Mouse (Mus musculus): Measurements from ENCODE around the gene Myadm. TPM values are rescaled to one million over a fixed set of nuclear protein-coding genes. Genes with fewer than 3 reads are reported as not detected.

The Myadm gene
- 7.1 TPM for total RNA-seq (2023)

GRCm38 (mm10) chr7:3288976-3289970 lies at the start of gene Myadm, which contains the start of gene Prkcg:
TSS of gene Myadm (plus strand) at chr7:3289080.
TSS of gene Prkcg (plus strand) at chr7:3289179.

GRCm38 (mm10) chr7:3332619-3333521 lies 44.0 kb downstream of the Myadm start, which contains the start of gene Cacng7:
TSS of gene Cacng7 (plus strand) at chr7:3332955.

Other genes with a start within 250 kb of the Myadm start
- gene AU018091, start 119.9 kb upstream of the Myadm start, total RNA-seq (2023) = not detected
- 0.56 TPM for gene Nlrp12, start 39.3 kb upstream of the Myadm start, total RNA-seq (2023)
- 1.2 TPM for gene Prkcg, start 99 bp downstream of the Myadm start, total RNA-seq (2023)
- gene Cacng7, start 43.9 kb downstream of the Myadm start, total RNA-seq (2023) = not detected
- not detected for gene Cacng8, start 101.6 kb downstream of the Myadm start, total RNA-seq (2023)
- not detected for gene Cacng6, start 135.1 kb downstream of the Myadm start, total RNA-seq (2023)
- gene Tarm1, start 213.5 kb downstream of the Myadm start, total RNA-seq (2023) = not detected